Mouse (Mus musculus) limb, embryonic 11.5 days (tissue): ENCODE measurements around the gene Mpdz. TPM values are rescaled to one million over a fixed set of nuclear protein-coding genes. Genes with fewer than 3 reads are reported as not detected.

Source experiments
- ATAC-seq: fragments of 200-750 bp; cut with Nextera tagmentation; 2 replicates; pipeline ENCODE4 v1.8.0; 2017; ENCODE audit warnings: low read depth; ENCODE audit not compliant: insufficient number of reproducible peaks, low FRiP score, low TSS enrichment
- DNase-seq: peaks from one replicate; pipeline ENCODE4 v3.0.0-alpha.2; 2015; ENCODE audit warnings: low spot score
- H3K27ac ChIP-seq: fragments of 300-500 bp; sonication (generic); replicated peaks from 2 replicates; pipeline ENCODE4 v1.5.1; 2014; ENCODE audit warnings: low read depth, mild to moderate bottlenecking, low read length
- H3K27me3 ChIP-seq: fragments of 300-500 bp; sonication (generic); 2 replicates; pipeline ENCODE4 v1.6.1; 2014; ENCODE audit warnings: mild to moderate bottlenecking, low read length, mixed read lengths; ENCODE audit not compliant: control insufficient read depth, insufficient read depth
- H3K36me3 ChIP-seq: fragments of 300-500 bp; sonication (generic); 2 replicates; pipeline ENCODE4 v1.6.1; 2014; ENCODE audit warnings: mild to moderate bottlenecking, low read length, moderate library complexity, mixed read lengths; ENCODE audit not compliant: control insufficient read depth, insufficient read depth
- H3K4me1 ChIP-seq: fragments of 300-500 bp; sonication (generic); 2 replicates; pipeline ENCODE4 v1.6.1; 2014; ENCODE audit warnings: low read length, mixed read lengths; ENCODE audit not compliant: control insufficient read depth, insufficient read depth
- H3K4me2 ChIP-seq: fragments of 300-500 bp; sonication (generic); 2 replicates; pipeline ENCODE4 v1.6.1; 2014; ENCODE audit warnings: low read depth, mild to moderate bottlenecking, moderate library complexity; ENCODE audit not compliant: severe bottlenecking
- H3K4me3 ChIP-seq: fragments of 300-500 bp; sonication (generic); 2 replicates; pipeline ENCODE4 v1.5.1; 2014; ENCODE audit warnings: low read depth, low read length
- H3K9ac ChIP-seq: fragments of 300-500 bp; sonication (generic); 2 replicates; pipeline ENCODE4 v1.6.1; 2014; ENCODE audit warnings: mild to moderate bottlenecking, low read length
- H3K9me3 ChIP-seq: fragments of 300-500 bp; sonication (generic); 2 replicates; pipeline ENCODE4 v1.6.1; 2016; ENCODE audit warnings: low read length; ENCODE audit not compliant: control insufficient read depth
- WGBS: fragments of 180-500 bp; shearing (Covaris S2); extraction: QIAGEN DNeasy Blood & Tissue Kit; methylation state at CpG from one replicate; pipeline ENCODE4 v1.1.7; 2014; 5-methylcytosine and 5-hydroxymethylcytosine counted together
- polyA plus RNA-seq: library from polyadenylated mRNA; unstranded; fragments of >200 nt; fragmentation: Nextera tagmentation; extraction: Ambion mirVana; gene quantifications from 2 replicates; pipeline ENCODE4 v1.2.1, GENCODE M21; 2014

Gene Mpdz
- polyA plus RNA-seq, 1 experiment from 2014 or later, result 41.6 TPM

DNA sequence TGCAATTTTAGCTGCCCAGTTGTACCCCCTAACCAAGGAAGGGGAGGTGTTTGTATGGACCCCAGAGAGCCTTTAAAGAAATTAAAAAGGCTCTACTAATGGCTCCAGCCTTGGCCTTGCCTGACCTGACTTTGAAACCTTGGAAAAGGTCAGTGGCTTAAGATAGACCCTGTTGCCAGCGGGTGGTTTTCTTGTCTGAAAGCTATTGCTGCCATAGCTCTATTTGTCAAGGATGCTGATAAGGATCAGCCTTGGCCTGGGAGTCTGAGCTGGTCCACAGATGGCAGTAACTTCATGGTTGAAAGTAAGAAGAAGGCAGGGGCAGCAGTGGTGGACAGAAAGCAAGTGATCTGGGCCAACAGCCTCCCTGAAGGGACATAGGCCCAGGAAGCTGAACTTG, 16.3 kb upstream of the Mpdz start:
- H3K4me3 ChIP-seq, result no peak overlapping the region
- H3K4me1 ChIP-seq, result no peaks in the 10 kb centered on the region
- H3K36me3 ChIP-seq, result no peaks in the 10 kb centered on the region
- WGBS, result 57% methylated on average over 1 of the region's 1 CpGs
- no peaks in the 10 kb centered on the region for H3K27me3 ChIP-seq
- no peak overlapping the region for H3K27ac ChIP-seq
- no peak overlapping the region for H3K9ac ChIP-seq
- no peaks in the 10 kb centered on the region for H3K9me3 ChIP-seq
- no peak for ATAC-seq
- H3K4me2 ChIP-seq, result no peak overlapping the region
- no peak for DNase-seq

- Histone ChIP-seq H3K4me2 (no peak overlapping the region), H3K4me1 (no peaks in the 10 kb centered on the region), H3K9ac (no peak overlapping the region), H3K27ac (no peak overlapping the region), H3K4me3 (no peak overlapping the region), H3K36me3 (no peaks in the 10 kb centered on the region), H3K9me3 (no peaks in the 10 kb centered on the region), H3K27me3 (no peaks in the 10 kb centered on the region)
- ATAC-seq (no peak), DNase-seq (no peak)
- 91% methylated on average over 3 of the region's 3 CpGs for WGBS
Observed at GRCm38 (mm10) chr4:81453806-81454205, 11.2 kb upstream of the Mpdz start.

DNA sequence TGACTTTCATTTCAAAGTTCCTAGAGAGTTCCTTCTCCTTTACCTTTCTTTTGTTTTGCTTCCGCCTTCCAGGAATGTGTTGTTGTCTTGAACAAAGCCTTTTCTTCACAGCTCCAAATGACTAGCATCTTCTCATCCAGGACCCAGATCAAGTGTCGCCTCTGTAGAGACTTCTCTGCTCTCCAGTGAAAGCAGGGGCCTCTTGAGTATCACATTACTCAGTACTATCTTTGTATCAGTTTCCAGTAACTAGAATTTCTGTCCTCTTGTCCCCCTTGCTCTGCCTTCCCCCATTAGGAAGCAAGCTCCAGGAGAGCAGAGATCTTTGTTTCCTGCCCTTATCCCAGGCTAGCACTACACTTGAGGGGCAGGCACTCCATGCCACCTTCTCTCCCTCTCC, 9.6 kb upstream of the Mpdz start:
- ATAC-seq, result no peak
- Histone ChIP-seq H3K9me3 (no peaks in the 10 kb centered on the region), H3K4me2 (no peak overlapping the region), H3K27me3 (no peaks in the 10 kb centered on the region), H3K4me3 (no peak overlapping the region), H3K4me1 (no peaks in the 10 kb centered on the region), H3K9ac (no peak overlapping the region), H3K27ac (no peak overlapping the region), H3K36me3 (no peaks in the 10 kb centered on the region)
- 49% methylated on average over 2 of the region's 2 CpGs for WGBS
- DNase-seq, result no peak

DNA sequence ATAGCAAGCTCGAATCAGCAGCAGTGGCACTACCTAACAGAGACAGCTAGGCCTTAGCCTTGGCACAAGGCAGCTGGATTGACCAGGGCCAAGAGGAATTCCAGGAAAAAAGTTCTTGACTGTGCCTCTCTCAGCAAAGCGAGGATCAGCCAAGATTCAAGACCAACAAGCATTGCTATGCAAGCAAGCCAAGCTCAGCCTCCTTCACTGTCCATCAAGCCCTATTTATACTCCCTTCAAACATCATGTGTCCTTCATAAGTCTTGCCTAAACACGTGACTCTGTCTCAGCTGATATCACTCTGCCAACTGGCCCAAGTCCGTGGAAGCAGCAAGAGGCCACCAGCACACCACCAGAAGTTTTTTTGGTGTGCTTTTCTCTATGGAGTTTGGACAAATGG, 6.8 kb upstream of the Mpdz start:
- Histone ChIP-seq H3K4me2 (no peak overlapping the region), H3K27ac (no peak overlapping the region), H3K9me3 (no peaks in the 10 kb centered on the region), H3K4me1 (no peaks in the 10 kb centered on the region), H3K27me3 (no peaks in the 10 kb centered on the region), H3K36me3 (no peaks in the 10 kb centered on the region), H3K4me3 (no peak overlapping the region), H3K9ac (no peak overlapping the region)
- ATAC-seq (no peak), DNase-seq (no peak)
- WGBS, result 91% methylated on average over 4 of the region's 4 CpGs

DNA sequence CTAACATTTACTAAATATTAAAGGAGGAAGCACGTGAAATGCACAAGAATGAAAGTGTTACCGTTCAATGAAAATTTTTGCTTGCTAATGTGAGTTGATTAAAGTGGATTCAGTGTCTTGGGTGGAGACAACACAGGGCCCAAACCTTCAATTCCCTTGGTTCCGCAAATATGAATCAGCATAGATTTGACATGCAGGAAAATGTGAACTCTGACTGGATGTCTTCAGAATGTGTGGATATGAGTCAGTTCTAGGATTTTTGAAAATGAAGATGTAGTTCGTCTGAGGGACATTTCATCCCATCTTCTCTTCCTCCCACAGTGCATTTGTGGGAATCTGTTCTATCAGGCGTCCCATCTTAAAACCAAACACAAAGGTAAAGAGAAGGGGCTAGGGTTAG, 951 bp upstream of the Mpdz start:
- Histone ChIP-seq H3K4me2 (no peak overlapping the region), H3K9ac (no peak overlapping the region), H3K36me3 (no peaks in the 10 kb centered on the region), H3K27me3 (no peaks in the 10 kb centered on the region), H3K4me1 (no peaks in the 10 kb centered on the region), H3K9me3 (no peaks in the 10 kb centered on the region), H3K27ac (no peak overlapping the region), H3K4me3 (no peak overlapping the region)
- DNase-seq (no peak), ATAC-seq (no peak)
- WGBS, result 87% methylated on average over 5 of the region's 5 CpGs

GRCm38 (mm10) chr4:81433961-81434360, 8.7 kb downstream of the Mpdz start:
- WGBS, result 96% methylated on average over 3 of the region's 3 CpGs
- H3K4me1 ChIP-seq, result no peaks in the 10 kb centered on the region

GRCm38 (mm10) chr4:81430826-81431225, 11.8 kb downstream of the Mpdz start:
- no peak overlapping the region for H3K4me3 ChIP-seq
- no peak overlapping the region for H3K27ac ChIP-seq
- H3K9ac ChIP-seq, result no peak overlapping the region
- DNase-seq (no peak), ATAC-seq (no peak)
- H3K4me1 ChIP-seq, result no peaks in the 10 kb centered on the region
- no peaks in the 10 kb centered on the region for H3K9me3 ChIP-seq
- WGBS, result 87% methylated on average over 4 of the region's 4 CpGs
- H3K27me3 ChIP-seq, result no peaks in the 10 kb centered on the region
- no peak overlapping the region for H3K4me2 ChIP-seq
- H3K36me3 ChIP-seq, result no peaks in the 10 kb centered on the region

More at GRCm38 (mm10) chr4:81433961-81434360, 8.7 kb downstream of the Mpdz start:
- ATAC-seq (no peak), DNase-seq (no peak)
- Histone ChIP-seq H3K9ac (no peak overlapping the region), H3K4me2 (no peak overlapping the region), H3K27ac (no peak overlapping the region), H3K27me3 (no peaks in the 10 kb centered on the region), H3K4me3 (no peak overlapping the region), H3K36me3 (no peaks in the 10 kb centered on the region), H3K9me3 (no peaks in the 10 kb centered on the region)

- no peak overlapping the region for H3K9ac ChIP-seq
- no peak overlapping the region for H3K4me3 ChIP-seq
- no peak for ATAC-seq
- H3K27me3 ChIP-seq, result no peaks in the 10 kb centered on the region
- H3K27ac ChIP-seq, result no peak overlapping the region
- DNase-seq, result no peak
- H3K4me2 ChIP-seq, result no peak overlapping the region
- no peaks in the 10 kb centered on the region for H3K4me1 ChIP-seq
- no peaks in the 10 kb centered on the region for H3K36me3 ChIP-seq
- no peaks in the 10 kb centered on the region for H3K9me3 ChIP-seq
- 74% methylated on average over 3 of the region's 3 CpGs for WGBS
Observed at GRCm38 (mm10) chr4:81430105-81430504, 12.5 kb downstream of the Mpdz start.

- 88% methylated on average over 2 of the region's 2 CpGs for WGBS
- Histone ChIP-seq H3K4me3 (no peak overlapping the region), H3K9me3 (no peaks in the 10 kb centered on the region), H3K27me3 (no peaks in the 10 kb centered on the region), H3K4me2 (no peak overlapping the region), H3K9ac (no peak overlapping the region), H3K36me3 (no peaks in the 10 kb centered on the region), H3K4me1 (no peaks in the 10 kb centered on the region), H3K27ac (no peak overlapping the region)
- ATAC-seq (no peak), DNase-seq (no peak)
Observed at GRCm38 (mm10) chr4:81429670-81430069, 12.9 kb downstream of the Mpdz start.
